8 mouse cellular contexts compared by ENCODE assay signal in the genomic region with DNA sequence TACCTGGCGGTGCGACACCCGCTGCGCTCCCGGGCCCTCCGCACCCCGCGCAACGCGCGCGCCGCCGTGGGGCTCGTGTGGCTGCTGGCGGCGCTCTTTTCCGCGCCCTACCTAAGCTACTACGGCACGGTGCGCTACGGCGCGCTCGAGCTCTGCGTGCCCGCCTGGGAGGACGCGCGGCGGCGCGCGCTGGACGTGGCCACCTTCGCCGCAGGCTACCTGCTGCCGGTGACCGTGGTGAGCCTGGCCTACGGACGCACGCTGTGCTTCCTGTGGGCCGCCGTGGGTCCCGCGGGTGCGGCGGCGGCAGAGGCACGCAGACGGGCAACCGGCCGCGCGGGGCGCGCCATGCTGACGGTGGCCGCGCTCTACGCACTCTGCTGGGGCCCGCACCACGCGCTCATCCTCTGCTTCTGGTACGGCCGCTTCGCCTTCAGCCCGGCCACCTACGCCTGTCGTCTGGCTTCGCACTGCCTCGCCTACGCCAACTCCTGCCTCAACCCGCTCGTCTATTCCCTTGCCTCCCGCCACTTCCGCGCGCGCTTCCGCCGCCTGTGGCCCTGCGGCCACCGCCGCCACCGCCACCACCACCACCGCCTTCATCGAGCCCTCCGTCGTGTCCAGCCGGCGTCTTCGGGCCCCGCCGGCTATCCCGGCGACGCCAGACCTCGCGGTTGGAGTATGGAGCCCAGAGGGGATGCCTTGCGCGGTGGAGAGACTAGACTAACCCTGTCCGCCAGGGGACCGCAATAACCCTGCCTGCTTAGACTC. TPM values are rescaled to one million over a fixed set of nuclear protein-coding genes. Genes with fewer than 3 reads are reported as not detected.
DNase-seq lines count a peak whose midpoint lies in the region; ATAC-seq and TF ChIP-seq lines count a peak whose summit lies in the region.

No protein-coding gene starts in this region.

- H3K9me3 ChIP-seq in embryonic facial prominence, embryonic 13.5 days: no peaks in the 10 kb centered on the region

- peak overlapping the region; percentile 5 for H3ac ChIP-seq in myocyte (ENCODE audit: control insufficient read depth, insufficient read length)

- H3K9ac ChIP-seq in embryonic facial prominence, embryonic 13.5 days: peak overlapping the region; percentile 72

- peaks cover 9% of the 10 kb centered on the region for H3K4me1 ChIP-seq in bone marrow macrophage, adult 2 months (ENCODE audit: control insufficient read depth, insufficient read depth, low read length)
- H3K4me1 ChIP-seq in embryonic facial prominence, embryonic 13.5 days: peaks cover 39% of the 10 kb centered on the region

- WGBS in embryonic facial prominence, embryonic 13.5 days: under 1% methylated on average over 105 of the region's 105 CpGs

- H3K27me3 ChIP-seq in embryonic facial prominence, embryonic 13.5 days: peaks cover 54% of the 10 kb centered on the region
- peaks cover 32% of the 10 kb centered on the region for H3K27me3 ChIP-seq in myocyte (ENCODE audit: control insufficient read depth, insufficient read depth, insufficient read length)

- no peak for ATAC-seq in embryonic facial prominence, embryonic 13.5 days (ENCODE audit: insufficient number of reproducible peaks, insufficient read depth, low FRiP score, low TSS enrichment, low read depth)

- TF ChIP-seq CTCF in bone marrow macrophage, adult 2 months (IDR thresholded peaks at IDR 0.05; ENCODE audit: low read depth, low read length): no peak

- H3K4me2 ChIP-seq in embryonic facial prominence, embryonic 13.5 days: peak overlapping the region; percentile 99
- H3K4me2 ChIP-seq in myocyte (ENCODE audit: low read depth): no peak overlapping the region

- H3K4me3 ChIP-seq in bone marrow macrophage, adult 2 months (ENCODE audit: insufficient read depth, low read length): peak overlapping the region; percentile 58
- peak overlapping the region; percentile 64 for H3K4me3 ChIP-seq in embryonic facial prominence, embryonic 13.5 days
- no peak overlapping the region for H3K4me3 ChIP-seq in myocyte

- H3K36me3 ChIP-seq in embryonic facial prominence, embryonic 13.5 days: no peaks in the 10 kb centered on the region
- no peaks in the 10 kb centered on the region for H3K36me3 ChIP-seq in myocyte (ENCODE audit: control insufficient read depth, insufficient read depth)

- H3K79me2 ChIP-seq in myocyte (ENCODE audit: control insufficient read depth, insufficient read depth): no peaks in the 10 kb centered on the region

- DNase-seq in kidney, adult 18-20 months: peak; percentile 46
- no peak for DNase-seq in kidney, adult 8-10 months
- DNase-seq in kidney, postnatal 10 days: peak; percentile 51
- DNase-seq in gastrocnemius, postnatal 25 days: no peak
- DNase-seq in testis, postnatal 14 days (ENCODE audit: low spot score): no peak

- no peak overlapping the region for H3K27ac ChIP-seq in bone marrow macrophage, adult 2 months (ENCODE audit: insufficient read depth, low read depth, low read length)
- H3K27ac ChIP-seq in embryonic facial prominence, embryonic 13.5 days: no peak overlapping the region

- TF ChIP-seq POLR2A in bone marrow macrophage, adult 2 months (IDR thresholded peaks at IDR 0.05; ENCODE audit: borderline replicate concordance, low read depth, low read length): no peak
- TF ChIP-seq POLR2A in myocyte (IDR thresholded peaks at IDR 0.05; ENCODE audit: insufficient read length, low read depth): no peak

TF ChIP-seq in myocyte, 11 proteins besides CTCF, POLR2A, EP300 and RAD21:
- no peak for TF ChIP-seq USF1 (IDR thresholded peaks at IDR 0.05; ENCODE audit: low read depth)
- TF ChIP-seq MYOD1 (IDR thresholded peaks at IDR 0.05; ENCODE audit: control insufficient read depth in 1 of 3, insufficient read length in 2 of 3, low read depth in 2 of 3): no peak
- TF ChIP-seq MAX (IDR thresholded peaks at IDR 0.05; ENCODE audit: low read depth): no peak
- TF ChIP-seq E2F4 (IDR thresholded peaks at IDR 0.05; ENCODE audit: insufficient read depth): no peak
- no peak for TF ChIP-seq SRF (IDR thresholded peaks at IDR 0.05; ENCODE audit: control insufficient read depth, insufficient read length, low read depth)
- TF ChIP-seq TCF12 (IDR thresholded peaks at IDR 0.05; ENCODE audit: insufficient read depth, poor library complexity, severe bottlenecking): no peak
- no peak for TF ChIP-seq REST (IDR thresholded peaks at IDR 0.05; ENCODE audit: insufficient read depth, insufficient read length)
- TF ChIP-seq MYOG (IDR thresholded peaks at IDR 0.05; ENCODE audit: control insufficient read depth in 1 of 3, insufficient read depth in 1 of 3, insufficient read length in 2 of 3, low read depth in 2 of 3): no peak
TF ChIP-seq in myocyte: peak in this region for 0.

RNA-seq across cellular contexts. Expression of gene Galr3, which starts 1.2 kb away (rescaled TPM):
- polyA plus RNA-seq in bone marrow macrophage, adult 2 months (2012; ENCODE audit: insufficient read depth, insufficient read length, missing spikeins): not detected in 2 replicates
- not detected in 2 replicates for polyA plus RNA-seq in embryonic facial prominence, embryonic 13.5 days (2015; fragmentation: Nextera tagmentation; extraction: Ambion mirVana)
- polyA plus RNA-seq in myocyte (2012; fragmentation: generic; extraction: Trizol): 0.44 TPM
- total RNA-seq in gastrocnemius, postnatal 25 days (2021): not detected

RNA-seq across cellular contexts. Expression of gene H1f0, which starts 14.7 kb away (rescaled TPM):
- polyA plus RNA-seq in bone marrow macrophage, adult 2 months (2012; ENCODE audit: insufficient read depth, insufficient read length, missing spikeins): 87.7 and 88.8 TPM in 2 replicates
- polyA plus RNA-seq in embryonic facial prominence, embryonic 13.5 days (2015; fragmentation: Nextera tagmentation; extraction: Ambion mirVana): 533 and 546 TPM in 2 replicates
- 423 TPM for polyA plus RNA-seq in myocyte (2012; fragmentation: generic; extraction: Trizol)
- total RNA-seq in gastrocnemius, postnatal 25 days (2021): 10 to 100 TPM; 73.2 to 75.3 TPM

RNA-seq across cellular contexts. Expression of gene Ankrd54, which starts 19.8 kb away (rescaled TPM):
- 14.0 TPM in 2 replicates for polyA plus RNA-seq in bone marrow macrophage, adult 2 months (2012; ENCODE audit: insufficient read depth, insufficient read length, missing spikeins)
- 54.1 and 57.7 TPM in 2 replicates for polyA plus RNA-seq in embryonic facial prominence, embryonic 13.5 days (2015; fragmentation: Nextera tagmentation; extraction: Ambion mirVana)
- polyA plus RNA-seq in myocyte (2012; fragmentation: generic; extraction: Trizol): 36.1 TPM
- 1 to 10 TPM; 3.6 to 4.4 TPM for total RNA-seq in gastrocnemius, postnatal 25 days (2021)

RNA-seq across cellular contexts. Expression of gene Eif3l, which starts 32.1 kb away (rescaled TPM):
- 99.4 and 114 TPM in 2 replicates for polyA plus RNA-seq in bone marrow macrophage, adult 2 months (2012; ENCODE audit: insufficient read depth, insufficient read length, missing spikeins)
- 232 and 244 TPM in 2 replicates for polyA plus RNA-seq in embryonic facial prominence, embryonic 13.5 days (2015; fragmentation: Nextera tagmentation; extraction: Ambion mirVana)
- polyA plus RNA-seq in myocyte (2012; fragmentation: generic; extraction: Trizol): 315 TPM
- 10 to 100 TPM; 46.3 to 53.2 TPM for total RNA-seq in gastrocnemius, postnatal 25 days (2021)

Comparison
In these comparisons a context has a peak if more than half of its experiments do, and no peak if none do; other contexts are left out.
1. DNase-seq: peak in kidney, adult 18-20 months (single experiment) and kidney, postnatal 10 days (single experiment); none in kidney, adult 8-10 months (0 of 2), gastrocnemius, postnatal 25 days (single experiment) and testis, postnatal 14 days (single experiment).